Mouse (Mus musculus): ENCODE results near the gene Copa.

DNA sequence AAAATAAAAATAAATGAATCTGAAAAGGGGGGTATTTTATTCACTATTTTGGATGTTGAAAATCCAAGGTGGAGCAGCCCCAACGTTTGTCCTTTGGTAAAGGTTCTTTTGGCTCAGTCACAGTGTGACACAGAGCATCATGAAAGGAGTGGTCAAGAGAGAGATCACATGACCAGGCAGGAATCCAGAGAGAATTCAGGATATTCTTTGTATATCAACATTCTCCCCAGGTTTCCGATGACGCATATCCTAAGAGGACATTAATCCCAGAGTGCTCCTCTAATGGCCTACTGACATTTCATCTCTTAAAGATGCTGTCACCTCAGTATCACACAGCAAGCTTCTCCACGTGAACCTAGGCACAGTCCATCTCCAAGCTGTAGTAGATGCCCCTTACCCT, 21.3 kb downstream of the Copa start:
- TF ChIP-seq POLR2A (IDR thresholded peaks at IDR 0.05; ENCODE audit: borderline replicate concordance, low read depth, low read length) (no peak), CTCF (IDR thresholded peaks at IDR 0.05; ENCODE audit: low read depth, low read length) (no peak)
